Mouse (Mus musculus): ENCODE data around the gene Rorb. TPM values are rescaled to one million over a fixed set of nuclear protein-coding genes. Genes with fewer than 3 reads are reported as not detected.

Rorb gene
- polyA plus RNA-seq, 1 experiment from 2014 or later: 0.55 TPM

DNA sequence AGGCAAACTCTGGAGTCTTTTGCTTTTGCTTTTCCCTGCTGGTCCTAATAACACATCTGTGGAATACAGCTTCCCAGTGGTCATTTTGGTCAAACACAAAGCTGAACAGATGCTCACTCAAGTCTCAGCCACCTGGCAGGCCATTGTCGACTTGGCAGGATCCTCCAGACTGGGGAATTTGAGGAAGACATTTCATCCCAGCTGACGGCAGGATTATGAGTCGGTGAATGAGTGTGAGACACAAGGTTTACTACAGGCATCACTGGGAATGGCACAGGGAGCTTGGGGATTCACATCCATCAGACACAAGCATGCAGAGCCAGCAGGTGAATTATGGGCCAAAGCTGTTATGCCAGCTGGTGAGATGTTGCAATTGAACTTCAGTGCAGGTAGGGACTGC, 201.4 kb downstream of the Rorb start:
- no peak overlapping the region for H3K27ac ChIP-seq
- no peaks in the 10 kb centered on the region for H3K9me3 ChIP-seq
- ATAC-seq (ENCODE audit: insufficient read depth, low FRiP score, low read depth): no peak
- H3K4me3 ChIP-seq (replicated peaks): no peak overlapping the region
- H3K27me3 ChIP-seq (replicated peaks): no peaks in the 10 kb centered on the region
- no peak overlapping the region for H3K4me2 ChIP-seq
- H3K36me3 ChIP-seq: no peaks in the 10 kb centered on the region
- H3K4me1 ChIP-seq: no peaks in the 10 kb centered on the region
- 74% methylated on average over 3 of the region's 3 CpGs for WGBS
- H3K9ac ChIP-seq: no peak overlapping the region

DNA sequence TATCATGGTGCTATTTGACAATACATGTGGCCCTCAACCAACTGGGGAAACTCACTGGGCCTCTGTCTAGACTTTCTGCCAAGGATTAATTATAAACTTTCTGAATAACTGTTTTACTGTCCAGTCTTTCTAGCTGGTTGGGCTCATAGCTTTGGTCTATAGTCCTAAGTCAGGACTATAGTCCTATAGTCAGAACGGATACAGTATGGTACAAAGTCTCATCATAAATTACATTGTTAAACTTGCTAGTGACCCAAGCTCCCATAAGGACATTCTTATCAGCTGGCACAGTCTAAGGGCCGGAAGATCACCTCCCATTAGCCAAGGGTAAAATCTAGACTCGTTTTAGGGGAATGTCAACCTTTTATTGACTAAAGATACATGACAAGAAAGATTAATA, 205.5 kb downstream of the Rorb start:
- Histone ChIP-seq H3K36me3 (no peaks in the 10 kb centered on the region), H3K4me2 (no peak overlapping the region), H3K9me3 (no peaks in the 10 kb centered on the region), H3K9ac (no peak overlapping the region), H3K4me1 (no peaks in the 10 kb centered on the region), H3K27me3 (replicated peaks) (no peaks in the 10 kb centered on the region), H3K27ac (no peak overlapping the region), H3K4me3 (replicated peaks) (no peak overlapping the region)
- WGBS: 36% methylated on average over 3 of the region's 3 CpGs
- no peak for ATAC-seq (ENCODE audit: insufficient read depth, low FRiP score, low read depth)

DNA sequence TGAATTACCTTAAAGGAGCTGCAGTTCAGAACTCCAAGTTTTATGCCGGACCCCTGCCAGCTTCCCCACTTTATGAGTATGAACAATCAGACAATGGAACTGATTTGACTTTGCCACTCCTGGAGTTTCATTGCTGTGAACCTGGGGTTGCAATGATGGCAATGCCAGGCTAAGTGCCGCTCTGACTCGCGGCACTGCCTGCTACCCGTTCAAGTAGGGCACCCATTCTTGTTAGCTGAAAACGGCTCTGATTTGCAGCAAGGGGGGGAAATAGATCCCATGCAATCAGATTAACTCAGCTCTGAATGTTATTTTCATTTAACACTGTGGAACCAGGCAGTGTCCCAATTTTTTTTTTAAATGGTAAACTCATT, 208.3 kb downstream of the Rorb start:
- no peaks in the 10 kb centered on the region for H3K9me3 ChIP-seq
- no peak for ATAC-seq (ENCODE audit: insufficient read depth, low FRiP score, low read depth)
- H3K4me3 ChIP-seq (replicated peaks): no peak overlapping the region
- H3K4me1 ChIP-seq: no peaks in the 10 kb centered on the region
- H3K36me3 ChIP-seq: no peaks in the 10 kb centered on the region
- H3K4me2 ChIP-seq: no peak overlapping the region
- H3K27ac ChIP-seq: no peak overlapping the region
- H3K27me3 ChIP-seq (replicated peaks): no peaks in the 10 kb centered on the region
- no peak overlapping the region for H3K9ac ChIP-seq
- 71% methylated on average over 6 of the region's 6 CpGs for WGBS

DNA sequence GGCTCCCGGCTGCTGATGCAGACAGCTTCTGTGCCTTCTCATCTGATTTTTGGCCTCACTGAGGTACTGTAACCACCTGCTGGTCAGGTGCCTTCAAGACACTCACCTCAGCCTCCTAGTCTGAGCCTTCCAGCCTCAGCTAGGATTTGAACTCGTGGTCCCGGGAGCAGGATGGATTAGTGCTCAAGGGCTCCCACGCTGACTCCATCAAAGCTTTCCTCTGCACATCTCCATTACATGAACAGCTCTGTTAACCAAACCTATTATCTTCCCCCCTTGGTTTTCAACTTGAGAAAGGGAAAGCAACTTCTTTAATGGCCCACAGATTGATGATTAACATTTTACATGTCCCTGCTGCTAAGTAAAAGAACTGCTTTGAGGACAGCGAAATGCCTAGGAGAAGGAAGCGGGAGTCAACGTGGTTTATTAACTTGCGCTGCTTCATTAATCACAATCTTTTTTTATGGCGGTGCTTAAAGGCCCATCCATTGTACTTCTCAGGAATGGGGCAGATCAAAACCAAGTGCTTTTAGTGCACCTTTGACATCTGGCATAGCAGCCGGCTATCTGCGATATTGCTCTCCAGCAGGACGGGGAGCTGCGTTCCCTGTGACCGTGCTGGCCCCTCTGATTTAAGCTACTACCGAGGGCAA, 208.8 kb downstream of the Rorb start:
- no peak overlapping the region for H3K4me3 ChIP-seq (replicated peaks)
- no peak overlapping the region for H3K27ac ChIP-seq
- no peaks in the 10 kb centered on the region for H3K9me3 ChIP-seq
- 36% methylated on average over 15 of the region's 15 CpGs for WGBS
- ATAC-seq (ENCODE audit: insufficient read depth, low FRiP score, low read depth): no peak
- no peaks in the 10 kb centered on the region for H3K27me3 ChIP-seq (replicated peaks)
- no peak overlapping the region for H3K4me2 ChIP-seq
- H3K9ac ChIP-seq: no peak overlapping the region
- H3K4me1 ChIP-seq: no peaks in the 10 kb centered on the region
- H3K36me3 ChIP-seq: no peaks in the 10 kb centered on the region

DNA sequence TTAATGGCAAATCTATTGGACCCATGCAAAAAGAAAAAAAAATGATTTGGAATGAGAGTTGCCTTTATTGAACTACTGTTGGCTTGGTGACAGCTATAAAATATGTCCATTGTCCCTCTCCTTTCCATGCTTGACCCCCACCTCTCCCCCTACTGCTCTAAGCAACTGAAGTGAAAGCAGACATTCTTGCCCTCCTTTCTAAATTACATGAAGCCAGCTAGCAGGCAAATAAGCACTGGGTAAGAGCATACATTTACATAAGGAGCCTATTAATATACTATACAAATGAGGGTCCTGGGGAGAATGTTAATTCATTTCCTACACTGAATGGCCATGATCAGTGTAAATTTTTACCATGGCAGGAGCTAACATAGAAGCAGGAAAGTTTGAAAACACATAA, 212.8 kb downstream of the Rorb start:
- Histone ChIP-seq H3K9me3 (no peaks in the 10 kb centered on the region), H3K4me1 (no peaks in the 10 kb centered on the region), H3K27ac (no peak overlapping the region), H3K27me3 (replicated peaks) (no peaks in the 10 kb centered on the region), H3K4me3 (replicated peaks) (no peak overlapping the region), H3K4me2 (no peak overlapping the region), H3K9ac (no peak overlapping the region), H3K36me3 (no peaks in the 10 kb centered on the region)
- no peak for ATAC-seq (ENCODE audit: insufficient read depth, low FRiP score, low read depth)

DNA sequence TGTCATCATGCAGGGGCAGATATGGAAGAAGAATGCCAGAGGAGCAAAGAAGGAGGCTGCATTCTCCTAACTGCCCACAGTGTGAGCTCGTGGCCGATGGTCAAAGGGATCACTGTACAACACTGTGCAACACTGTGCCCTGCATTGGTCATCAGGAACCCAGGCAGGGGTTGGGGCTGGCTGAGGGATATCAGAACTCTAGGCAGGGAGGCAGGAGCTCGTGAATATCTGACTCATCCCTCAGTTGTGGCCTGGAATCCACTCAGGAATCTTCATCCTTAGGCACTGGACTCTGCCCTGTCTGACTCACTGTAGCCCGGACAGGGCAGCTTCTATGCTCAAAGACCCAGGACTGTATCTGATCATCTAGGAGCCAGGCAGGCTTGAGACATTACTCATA, 220.8 kb downstream of the Rorb start:
- Histone ChIP-seq H3K4me2 (no peak overlapping the region), H3K27me3 (replicated peaks) (no peaks in the 10 kb centered on the region), H3K4me3 (replicated peaks) (no peak overlapping the region), H3K27ac (no peak overlapping the region), H3K9me3 (no peaks in the 10 kb centered on the region), H3K4me1 (peaks cover 2% of the 10 kb centered on the region; the same call in 1 of the 2 replicates), H3K9ac (no peak overlapping the region), H3K36me3 (no peaks in the 10 kb centered on the region)
- ATAC-seq (ENCODE audit: insufficient read depth, low FRiP score, low read depth): no peak
- 71% methylated on average over 4 of the region's 4 CpGs for WGBS

DNA sequence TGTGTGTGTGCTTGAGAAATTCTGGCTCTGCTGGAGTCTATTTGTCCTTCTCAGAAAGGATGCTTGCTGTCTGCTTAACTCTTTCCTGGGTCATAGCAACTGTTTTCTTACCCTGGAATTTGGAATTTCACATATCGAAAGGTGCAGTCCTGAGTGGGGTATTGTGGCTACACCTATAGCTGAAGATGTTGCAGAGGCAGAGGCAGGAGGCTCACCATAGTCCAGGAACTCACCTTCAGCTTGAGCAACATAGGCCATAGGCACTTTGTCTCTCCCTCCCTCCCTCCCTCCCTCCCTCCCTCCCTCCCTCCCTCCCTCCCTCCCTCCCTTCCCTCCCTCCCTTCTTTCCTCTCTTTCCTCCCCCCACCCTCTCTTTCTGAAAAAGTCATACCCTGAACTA, 221.4 kb downstream of the Rorb start:
- ATAC-seq (ENCODE audit: insufficient read depth, low FRiP score, low read depth): no peak
- no peaks in the 10 kb centered on the region for H3K27me3 ChIP-seq (replicated peaks)
- no peaks in the 10 kb centered on the region for H3K36me3 ChIP-seq
- peaks cover 2% of the 10 kb centered on the region; the same call in 1 of the 2 replicates for H3K4me1 ChIP-seq
- no peaks in the 10 kb centered on the region for H3K9me3 ChIP-seq
- H3K9ac ChIP-seq: no peak overlapping the region
- 74% methylated on average over 1 of the region's 1 CpGs for WGBS
- no peak overlapping the region for H3K27ac ChIP-seq
- no peak overlapping the region for H3K4me3 ChIP-seq (replicated peaks)
- no peak overlapping the region; the same call in 1 of the 2 replicates for H3K4me2 ChIP-seq

DNA sequence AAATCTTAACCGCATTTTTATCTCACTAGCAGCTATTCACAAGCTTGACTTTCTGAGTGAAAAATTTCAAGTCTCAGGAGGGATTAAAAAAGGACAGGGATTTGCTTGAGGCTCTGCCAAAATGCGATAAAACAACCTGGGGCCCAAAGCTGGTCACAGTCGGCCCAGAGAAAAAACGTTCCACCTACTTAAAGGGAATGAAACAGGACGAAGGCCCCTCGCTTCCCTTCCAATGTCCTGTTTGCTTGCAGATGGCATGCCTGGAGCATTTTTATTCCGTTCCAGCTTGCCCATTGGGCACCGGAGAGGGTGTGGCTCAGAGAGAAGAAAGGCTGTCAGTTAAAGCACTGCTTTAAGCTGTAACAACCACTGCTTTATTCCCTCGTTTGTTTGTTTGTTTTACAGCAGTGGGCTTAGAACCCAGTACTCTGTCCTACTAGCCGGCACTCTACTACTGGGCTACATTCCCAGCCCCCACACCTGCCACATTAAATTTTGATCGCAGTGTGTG, 221.8 kb downstream of the Rorb start:
- Histone ChIP-seq H3K27ac (no peak overlapping the region), H3K36me3 (no peaks in the 10 kb centered on the region), H3K4me1 (peaks cover 2% of the 10 kb centered on the region; the same call in 1 of the 2 replicates), H3K9ac (no peak overlapping the region), H3K4me3 (replicated peaks) (no peak overlapping the region), H3K9me3 (no peaks in the 10 kb centered on the region), H3K4me2 (peak overlapping the region; percentile 37), H3K27me3 (replicated peaks) (no peaks in the 10 kb centered on the region)
- ATAC-seq (ENCODE audit: insufficient read depth, low FRiP score, low read depth): no peak
- 17% methylated on average over 11 of the region's 11 CpGs for WGBS

DNA sequence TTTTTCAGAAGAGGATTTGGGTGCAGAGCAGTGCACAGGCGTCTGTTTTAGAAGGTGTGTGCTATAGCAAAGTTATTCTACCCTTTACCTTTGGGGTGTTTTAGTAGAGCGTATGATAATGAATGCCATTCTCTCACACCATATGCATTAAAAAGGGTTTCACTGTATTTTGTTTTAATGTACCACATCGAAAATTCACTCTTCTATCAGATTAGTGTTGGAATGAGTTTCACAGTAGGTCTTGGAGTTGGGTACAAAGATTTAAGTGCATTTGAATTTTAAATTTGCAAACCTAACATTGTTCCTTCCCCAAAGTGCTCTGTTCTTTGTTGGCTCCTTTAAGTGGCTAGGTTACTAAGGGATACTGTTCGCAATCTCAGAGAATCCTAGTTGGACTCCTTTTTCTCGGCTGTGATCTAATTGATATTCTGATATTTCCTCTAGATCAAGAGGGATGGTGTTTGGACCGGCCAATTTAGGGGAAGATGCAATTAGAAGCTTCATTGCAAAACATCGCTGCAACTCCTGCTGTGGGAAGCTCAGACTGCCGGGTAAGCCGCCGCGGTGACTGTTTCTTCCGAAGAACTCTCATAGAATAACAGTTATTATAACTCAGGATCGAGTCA, 222.4 kb downstream of the Rorb start:
- H3K9me3 ChIP-seq: no peaks in the 10 kb centered on the region
- H3K27ac ChIP-seq: no peak overlapping the region
- ATAC-seq (ENCODE audit: insufficient read depth, low FRiP score, low read depth): no peak
- no peaks in the 10 kb centered on the region for H3K27me3 ChIP-seq (replicated peaks)
- H3K4me2 ChIP-seq: peak overlapping the region; percentile 37
- no peaks in the 10 kb centered on the region for H3K36me3 ChIP-seq
- WGBS: 40% methylated on average over 13 of the region's 13 CpGs
- peaks cover 2% of the 10 kb centered on the region; the same call in 1 of the 2 replicates for H3K4me1 ChIP-seq
- no peak overlapping the region for H3K9ac ChIP-seq
- no peak overlapping the region for H3K4me3 ChIP-seq (replicated peaks)

DNA sequence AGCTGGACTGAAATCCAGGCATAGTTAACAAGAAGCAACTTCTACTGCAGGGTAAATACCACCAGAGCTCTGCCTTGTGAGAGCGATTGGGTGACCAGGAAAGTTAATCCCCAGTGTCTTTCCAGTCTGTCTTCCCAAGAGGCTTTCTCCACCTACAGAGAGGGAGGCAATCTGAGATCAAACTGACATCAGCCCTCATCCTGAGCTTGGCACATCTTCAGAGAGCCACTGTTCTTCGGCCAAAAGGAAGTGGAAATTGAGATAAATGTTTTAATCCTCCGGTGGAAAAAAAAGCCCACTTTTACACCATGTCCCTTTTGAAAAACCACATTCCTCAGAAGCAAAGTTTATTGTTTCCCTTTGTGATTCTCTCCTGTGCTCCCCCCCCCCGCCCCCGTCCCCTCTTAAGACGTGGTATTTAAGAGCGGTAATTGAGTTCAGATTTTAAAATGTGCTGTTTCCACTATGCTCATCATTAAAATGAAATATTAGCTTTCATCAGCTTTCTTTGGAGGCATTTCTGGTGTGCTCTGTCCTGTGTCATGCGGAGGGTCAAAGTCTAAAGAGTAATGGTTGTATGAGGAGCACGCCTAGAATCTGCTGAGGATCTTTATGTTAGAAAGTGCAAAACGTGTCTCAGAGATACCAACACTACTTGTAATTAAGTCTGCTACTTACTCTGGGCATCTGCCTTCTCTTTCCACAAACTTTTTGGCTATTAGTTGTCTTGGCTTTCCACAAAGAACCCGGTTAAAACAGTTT, 223.2 kb downstream of the Rorb start:
- no peak for ATAC-seq (ENCODE audit: insufficient read depth, low FRiP score, low read depth)
- H3K27me3 ChIP-seq (replicated peaks): no peaks in the 10 kb centered on the region
- no peak overlapping the region for H3K4me3 ChIP-seq (replicated peaks)
- no peaks in the 10 kb centered on the region for H3K9me3 ChIP-seq
- H3K4me1 ChIP-seq: peaks cover 2% of the 10 kb centered on the region; the same call in 1 of the 2 replicates
- no peaks in the 10 kb centered on the region for H3K36me3 ChIP-seq
- 53% methylated on average over 11 of the region's 11 CpGs for WGBS
- H3K4me2 ChIP-seq: no peak overlapping the region
- no peak overlapping the region for H3K27ac ChIP-seq
- H3K9ac ChIP-seq: no peak overlapping the region

DNA sequence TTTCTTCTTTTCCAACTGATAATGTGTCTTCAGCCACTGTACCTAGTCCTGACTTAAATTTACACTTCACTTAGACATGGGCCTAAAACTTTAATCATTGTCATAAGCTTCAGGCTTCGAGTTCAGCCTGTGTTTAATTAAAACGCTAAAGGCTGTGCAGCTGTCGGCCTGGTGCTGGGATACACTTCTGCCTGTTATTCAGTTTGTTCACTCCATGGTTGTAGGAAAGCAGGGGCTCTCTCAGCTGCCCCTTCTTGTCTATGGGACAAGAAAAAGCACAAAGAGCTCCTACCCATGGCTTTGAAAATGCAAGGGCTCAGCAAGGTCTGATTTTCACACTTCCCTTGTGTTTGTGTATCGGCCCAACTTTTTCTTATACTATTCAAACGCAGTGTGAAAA, 229.8 kb downstream of the Rorb start:
- no peak overlapping the region for H3K4me3 ChIP-seq (replicated peaks)
- H3K9ac ChIP-seq: no peak overlapping the region
- no peaks in the 10 kb centered on the region for H3K4me1 ChIP-seq
- ATAC-seq (ENCODE audit: insufficient read depth, low FRiP score, low read depth): no peak
- H3K4me2 ChIP-seq: no peak overlapping the region
- 72% methylated on average over 5 of the region's 5 CpGs for WGBS
- H3K27me3 ChIP-seq (replicated peaks): no peaks in the 10 kb centered on the region
- H3K36me3 ChIP-seq: no peaks in the 10 kb centered on the region
- no peaks in the 10 kb centered on the region for H3K9me3 ChIP-seq
- no peak overlapping the region for H3K27ac ChIP-seq

Measured in stomach, embryonic 15.5 days (tissue).